Mouse (Mus musculus): ENCODE data around the gene Ripply3.

DNA sequence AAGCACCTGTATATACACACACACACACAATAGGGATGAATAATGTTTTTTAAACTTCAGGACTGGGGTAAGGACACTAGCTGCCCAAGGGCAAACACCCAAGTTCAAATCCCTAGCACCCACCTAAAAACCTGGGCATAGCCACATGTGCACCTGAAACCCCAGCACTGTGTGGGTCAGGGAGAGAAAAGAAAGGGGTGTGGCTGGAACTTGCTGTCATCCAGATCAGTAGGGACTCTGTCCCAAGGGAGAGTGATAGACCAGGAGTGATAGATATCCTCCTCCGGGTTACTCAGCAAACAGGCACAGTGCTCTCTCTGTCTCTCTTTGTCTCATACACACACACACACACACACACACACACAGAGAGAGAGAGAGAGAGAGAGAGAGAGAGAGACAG is 16.8 kb upstream of the Ripply3 start:
- TF ChIP-seq CTCF (IDR thresholded peaks at IDR 0.05; ENCODE audit: borderline replicate concordance, insufficient read depth, low read depth, low read length) (no peak), POLR2A (IDR thresholded peaks at IDR 0.05; ENCODE audit: borderline replicate concordance, insufficient read depth, low read length) (no peak)

All from cerebellum, adult 2 months (tissue).